Mouse (Mus musculus): ENCODE results near the gene Tnfrsf11a.

GRCm38 (mm10) chr1:105846431-105846830 lies 65.9 kb downstream of the Tnfrsf11a start:
- no peak for TF ChIP-seq MYOG (IDR thresholded peaks at IDR 0.05; ENCODE audit: control insufficient read depth in 1 of 3, insufficient read depth in 1 of 3, insufficient read length in 2 of 3, low read depth in 2 of 3)
- TF ChIP-seq USF1 (IDR thresholded peaks at IDR 0.05; ENCODE audit: low read depth) = no peak
- no peak for TF ChIP-seq POLR2A (IDR thresholded peaks at IDR 0.05; ENCODE audit: insufficient read length, low read depth)
- no peak for TF ChIP-seq MYOD1 (IDR thresholded peaks at IDR 0.05; ENCODE audit: control insufficient read depth in 1 of 3, insufficient read length in 2 of 3, low read depth in 2 of 3)
- no peak for TF ChIP-seq TCF12 (IDR thresholded peaks at IDR 0.05; ENCODE audit: insufficient read depth, poor library complexity, severe bottlenecking)
- no peak for TF ChIP-seq TCF3 (IDR thresholded peaks at IDR 0.05; ENCODE audit: insufficient read length, low read depth)
- no peak for TF ChIP-seq REST (IDR thresholded peaks at IDR 0.05; ENCODE audit: insufficient read depth, insufficient read length)
